Mouse (Mus musculus): ENCODE measurements at regions not wholly inside any gene's neighbourhood (a gene's known extent, or its start where the extent isn't known, plus 50 kb on each side); places are given as distances from the start of the nearest gene placed in this dataset.
A peak's percentile ranks its signal among the peaks of the same experiment; 100 is the strongest.

- no peak for DNase-seq
Measured at GRCm38 (mm10) chr13:78580863-78581595, 381.5 kb upstream of the Nr2f1 start.

GRCm38 (mm10) chr13:78577497-78577896 lies 377.9 kb upstream of the Nr2f1 start:
- DNase-seq: no peak

GRCm38 (mm10) chr13:78576300-78577296 lies 377.0 kb upstream of the Nr2f1 start:
- DNase-seq: no peak

- no peak for DNase-seq
Measured at GRCm38 (mm10) chr13:78571093-78571492, 371.5 kb upstream of the Nr2f1 start.

GRCm38 (mm10) chr13:78524446-78524937 lies 324.9 kb upstream of the Nr2f1 start:
- DNase-seq: no peak

- no peak for DNase-seq
Measured at GRCm38 (mm10) chr13:78520771-78521170, 321.2 kb upstream of the Nr2f1 start.

GRCm38 (mm10) chr13:78520186-78520585 lies 320.6 kb upstream of the Nr2f1 start:
- DNase-seq: no peak

GRCm38 (mm10) chr13:78500551-78500950 lies 301.0 kb upstream of the Nr2f1 start:
- DNase-seq: no peak

GRCm38 (mm10) chr13:78483760-78484357 lies 284.3 kb upstream of the Nr2f1 start:
- DNase-seq: no peak

- DNase-seq: peak; percentile 9 to 20
Measured at GRCm38 (mm10) chr13:78482929-78483759, 283.6 kb upstream of the Nr2f1 start.

GRCm38 (mm10) chr13:78451333-78452070 lies 251.9 kb upstream of the Nr2f1 start:
- no peak for DNase-seq

- no peak for DNase-seq
Measured at GRCm38 (mm10) chr13:78446726-78447031, 247.1 kb upstream of the Nr2f1 start.

- DNase-seq: no peak
Measured at GRCm38 (mm10) chr13:78445891-78446725, 246.6 kb upstream of the Nr2f1 start.

- no peak for DNase-seq
Measured at GRCm38 (mm10) chr13:78444691-78445349, 245.3 kb upstream of the Nr2f1 start.

- DNase-seq: no peak
Measured at GRCm38 (mm10) chr13:78428469-78428868, 228.9 kb upstream of the Nr2f1 start.

GRCm38 (mm10) chr13:78428084-78428445 lies 228.5 kb upstream of the Nr2f1 start:
- no peak for DNase-seq

- DNase-seq: peak; percentile 9 to 24
Measured at GRCm38 (mm10) chr13:78427141-78428083, 227.9 kb upstream of the Nr2f1 start.

GRCm38 (mm10) chr13:78426306-78426921 lies 226.9 kb upstream of the Nr2f1 start:
- peak; percentile 3 to 11 for DNase-seq
